Mouse (Mus musculus) right cerebral cortex, postnatal 10 days (tissue): ENCODE measurements around the gene Mrpl23.

Experiments
- DNase-seq, 2 experiments: peaks; one replicate each; pipeline ENCODE4 v3.0.0; 2021; ENCODE audit warnings: low spot score in 2 of 2

Mrpl23 gene

GRCm38 (mm10) chr7:142551691-142552090, 19.2 kb downstream of the Mrpl23 start:
- no peak for DNase-seq

GRCm38 (mm10) chr7:142552591-142553416, 20.3 kb downstream of the Mrpl23 start:
- DNase-seq = no peak

GRCm38 (mm10) chr7:142553417-142554335, 21.2 kb downstream of the Mrpl23 start:
- no peak for DNase-seq

- DNase-seq = no peak
Measured at GRCm38 (mm10) chr7:142554625-142555024, 22.1 kb downstream of the Mrpl23 start.

- DNase-seq = no peak
Measured at GRCm38 (mm10) chr7:142555366-142556088, 23.0 kb downstream of the Mrpl23 start.

- no peak for DNase-seq
Measured at GRCm38 (mm10) chr7:142556089-142556476, 23.6 kb downstream of the Mrpl23 start.

- DNase-seq = no peak
Measured at GRCm38 (mm10) chr7:142557696-142558095, 25.2 kb downstream of the Mrpl23 start.

- DNase-seq = no peak
Measured at GRCm38 (mm10) chr7:142558511-142559146, 26.1 kb downstream of the Mrpl23 start.

- DNase-seq = no peak
Measured at GRCm38 (mm10) chr7:142559651-142560175, 27.2 kb downstream of the Mrpl23 start.

GRCm38 (mm10) chr7:142560942-142561855, 28.7 kb downstream of the Mrpl23 start:
- DNase-seq = no peak

GRCm38 (mm10) chr7:142561856-142562404, 29.4 kb downstream of the Mrpl23 start:
- DNase-seq = no peak

GRCm38 (mm10) chr7:142563168-142563567, 30.7 kb downstream of the Mrpl23 start:
- DNase-seq = no peak

GRCm38 (mm10) chr7:142564955-142565643, 32.6 kb downstream of the Mrpl23 start:
- no peak for DNase-seq

GRCm38 (mm10) chr7:142566512-142566911, 34.0 kb downstream of the Mrpl23 start:
- DNase-seq = no peak

GRCm38 (mm10) chr7:142568985-142569384, 36.5 kb downstream of the Mrpl23 start:
- no peak for DNase-seq

- no peak for DNase-seq
Measured at GRCm38 (mm10) chr7:142570565-142570964, 38.1 kb downstream of the Mrpl23 start.

GRCm38 (mm10) chr7:142571458-142572220, 39.2 kb downstream of the Mrpl23 start:
- peak in 1 of 2 experiments; percentile 32 for DNase-seq

GRCm38 (mm10) chr7:142572343-142572742, 39.9 kb downstream of the Mrpl23 start:
- no peak for DNase-seq
